Mouse (Mus musculus): ENCODE measurements around the gene Eif3i.

DNA sequence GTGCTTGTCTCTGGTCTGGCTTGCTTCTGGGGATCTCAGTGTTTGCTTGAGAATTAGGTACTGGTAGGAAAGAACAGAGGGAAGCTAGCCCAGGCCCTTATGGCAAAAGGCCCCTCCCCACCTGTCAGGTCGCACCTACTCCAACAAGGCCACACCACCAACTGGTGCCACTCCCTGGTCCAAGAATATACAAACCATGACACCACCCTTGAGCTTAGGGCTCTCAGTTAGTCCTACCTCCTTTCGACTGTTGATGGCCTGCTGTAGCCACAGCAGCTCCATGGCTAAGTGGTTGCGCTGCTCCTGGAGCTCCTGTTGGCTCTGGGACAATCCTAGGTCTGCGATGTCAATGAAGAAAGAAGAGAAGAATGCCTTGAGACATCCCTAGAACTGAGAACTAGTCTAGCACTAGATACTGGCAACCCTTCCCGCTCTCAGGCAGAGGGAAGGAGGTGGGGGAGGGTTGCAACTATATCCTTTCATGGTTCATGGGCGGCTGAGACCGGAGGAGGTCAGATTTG, 16.7 kb upstream of the Eif3i start:
- no peak for TF ChIP-seq EP300 (IDR thresholded peaks at IDR 0.05; ENCODE audit: insufficient read depth, low read depth, low read length)
- TF ChIP-seq POLR2A (IDR thresholded peaks at IDR 0.05; ENCODE audit: insufficient read depth, low read depth, low read length): no peak
